Mouse (Mus musculus) hindbrain, embryonic 16.5 days (tissue): ENCODE data around the gene Pkd1. TPM values are rescaled to one million over a fixed set of nuclear protein-coding genes. Genes with fewer than 3 reads are reported as not detected.

Experiments
- ATAC-seq: fragments of 200-750 bp; cut with Nextera tagmentation; 2 replicates; pipeline ENCODE4 v1.8.0; 2017; ENCODE audit warnings: moderate TSS enrichment, moderate library complexity
- H3K27ac ChIP-seq: fragments of 300-500 bp; sonication (generic); 2 replicates; pipeline ENCODE4 v1.5.1; 2014; ENCODE audit warnings: low read depth, mild to moderate bottlenecking, control low read depth, low read length, moderate library complexity
- H3K27me3 ChIP-seq: fragments of 300-500 bp; sonication (generic); replicated peaks from 2 replicates; pipeline ENCODE4 v1.6.1; 2014; ENCODE audit warnings: low read length; ENCODE audit not compliant: control insufficient read depth, insufficient read depth
- H3K36me3 ChIP-seq: fragments of 300-500 bp; sonication (generic); 2 replicates; pipeline ENCODE4 v1.6.1; 2014; ENCODE audit warnings: mild to moderate bottlenecking, low read length, moderate library complexity, mixed read lengths; ENCODE audit not compliant: control insufficient read depth, insufficient read depth
- H3K4me1 ChIP-seq: fragments of 300-500 bp; sonication (generic); 2 replicates; pipeline ENCODE4 v1.6.1; 2014; ENCODE audit warnings: low read depth, low read length; ENCODE audit not compliant: control insufficient read depth, insufficient read depth
- H3K4me2 ChIP-seq: fragments of 300-500 bp; sonication (generic); 2 replicates; pipeline ENCODE4 v1.6.1; 2014; ENCODE audit warnings: mild to moderate bottlenecking, low read length, control low read depth, moderate library complexity
- H3K4me3 ChIP-seq: fragments of 300-500 bp; sonication (generic); 2 replicates; pipeline ENCODE4 v1.5.1; 2014; ENCODE audit warnings: mild to moderate bottlenecking, low read length, control low read depth, moderate library complexity
- H3K9ac ChIP-seq: fragments of 300-500 bp; sonication (generic); 2 replicates; pipeline ENCODE4 v1.6.1; 2014; ENCODE audit warnings: low read depth, mild to moderate bottlenecking, control low read depth, low read length, moderate library complexity
- H3K9me3 ChIP-seq: fragments of 300-500 bp; sonication (generic); 2 replicates; pipeline ENCODE4 v1.6.1; 2014; ENCODE audit warnings: mild to moderate bottlenecking, low read length, moderate library complexity; ENCODE audit not compliant: control insufficient read depth
- WGBS: fragments of 180-500 bp; shearing (Covaris S2); extraction: QIAGEN DNeasy Blood & Tissue Kit; methylation state at CpG from one replicate; pipeline ENCODE4 v1.1.7; 2014; 5-methylcytosine and 5-hydroxymethylcytosine counted together
- polyA plus RNA-seq: library from polyadenylated mRNA; unstranded; fragments of >200 nt; fragmentation: Nextera tagmentation; extraction: Ambion mirVana; gene quantifications from 2 replicates; pipeline ENCODE4 v1.2.1, GENCODE M21; 2015

The Pkd1 gene
- polyA plus RNA-seq, 1 experiment from 2014 or later, result 26.8 TPM

- 89% methylated on average over 4 of the region's 4 CpGs for WGBS
- Histone ChIP-seq H3K9ac (no peak overlapping the region), H3K4me3 (no peak overlapping the region), H3K9me3 (no peaks in the 10 kb centered on the region), H3K36me3 (peaks cover 48% of the 10 kb centered on the region), H3K4me2 (no peak overlapping the region), H3K27ac (no peak overlapping the region), H3K27me3 (no peaks in the 10 kb centered on the region), H3K4me1 (no peaks in the 10 kb centered on the region)
- no peak for ATAC-seq
These were observed 20.2 kb downstream of the Pkd1 start for GRCm38 (mm10) chr17:24569837-24570236.

DNA sequence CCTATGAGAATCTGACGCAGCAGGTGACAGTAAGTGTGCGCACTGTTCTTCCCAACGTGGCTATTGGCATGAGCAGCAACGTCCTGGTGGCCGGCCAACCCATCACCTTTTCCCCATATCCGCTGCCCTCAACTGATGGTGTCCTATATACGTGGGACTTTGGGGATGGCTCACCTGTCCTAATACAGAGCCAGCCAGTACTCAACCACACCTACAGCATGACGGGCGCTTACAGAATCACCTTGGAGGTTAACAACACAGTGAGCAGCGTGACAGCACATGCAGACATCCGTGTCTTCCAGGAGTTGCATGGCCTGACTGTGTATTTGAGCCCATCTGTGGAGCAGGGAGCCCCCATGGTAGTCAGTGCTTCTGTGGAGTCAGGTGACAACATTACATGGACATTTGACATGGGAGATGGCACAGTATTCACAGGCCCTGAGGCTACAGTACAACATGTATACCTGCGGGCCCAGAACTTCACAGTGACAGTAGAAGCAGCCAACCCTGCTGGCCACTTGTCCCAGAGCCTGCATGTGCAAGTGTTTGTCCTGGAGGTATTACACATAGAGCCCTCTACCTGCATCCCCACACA, 23.1 kb downstream of the Pkd1 start:
- H3K27ac ChIP-seq, result no peak overlapping the region
- H3K9ac ChIP-seq, result no peak overlapping the region
- no peak overlapping the region for H3K4me2 ChIP-seq
- peaks cover 56% of the 10 kb centered on the region for H3K36me3 ChIP-seq
- ATAC-seq, result no peak
- no peaks in the 10 kb centered on the region for H3K27me3 ChIP-seq
- H3K4me3 ChIP-seq, result no peak overlapping the region
- 96% methylated on average over 12 of the region's 12 CpGs for WGBS
- H3K4me1 ChIP-seq, result no peaks in the 10 kb centered on the region
- no peaks in the 10 kb centered on the region for H3K9me3 ChIP-seq

- WGBS, result 93% methylated on average over 9 of the region's 9 CpGs
- H3K27ac ChIP-seq, result no peak overlapping the region
These were observed 24.2 kb downstream of the Pkd1 start for GRCm38 (mm10) chr17:24573811-24574210.

GRCm38 (mm10) chr17:24579532-24579931, 29.9 kb downstream of the Pkd1 start:
- no peaks in the 10 kb centered on the region for H3K4me1 ChIP-seq
- ATAC-seq, result no peak
- no peak overlapping the region for H3K9ac ChIP-seq
- no peaks in the 10 kb centered on the region for H3K9me3 ChIP-seq
- 89% methylated on average over 3 of the region's 3 CpGs for WGBS
- peaks cover 58% of the 10 kb centered on the region for H3K36me3 ChIP-seq
- no peak overlapping the region for H3K4me2 ChIP-seq
- H3K4me3 ChIP-seq, result no peak overlapping the region
- no peak overlapping the region for H3K27ac ChIP-seq
- no peaks in the 10 kb centered on the region for H3K27me3 ChIP-seq

More at GRCm38 (mm10) chr17:24573811-24574210, 24.2 kb downstream of the Pkd1 start:
- Histone ChIP-seq H3K36me3 (peaks cover 60% of the 10 kb centered on the region), H3K9ac (no peak overlapping the region), H3K9me3 (no peaks in the 10 kb centered on the region), H3K4me1 (no peaks in the 10 kb centered on the region), H3K4me3 (no peak overlapping the region), H3K4me2 (no peak overlapping the region), H3K27me3 (no peaks in the 10 kb centered on the region)
- no peak for ATAC-seq

DNA sequence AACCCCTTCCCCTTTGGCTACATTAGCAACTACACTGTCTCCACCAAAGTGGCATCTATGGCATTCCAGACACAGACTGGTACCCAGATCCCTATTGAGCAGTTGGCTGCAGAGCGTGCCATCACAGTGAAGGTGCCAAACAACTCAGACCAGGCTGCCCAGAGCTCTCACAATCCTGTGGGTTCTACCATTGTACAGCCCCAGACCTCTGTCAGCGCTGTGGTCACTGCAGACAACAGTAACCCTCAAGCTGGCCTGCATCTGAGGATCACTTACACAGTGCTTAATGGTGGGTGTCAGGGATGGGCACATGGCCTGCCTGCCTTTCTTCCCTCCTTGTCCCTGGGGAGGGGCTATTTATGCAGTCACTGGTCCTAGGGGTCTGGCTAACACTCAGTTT, 30.7 kb downstream of the Pkd1 start:
- WGBS, result 100% methylated on average over 2 of the region's 2 CpGs
- H3K27ac ChIP-seq, result no peak overlapping the region
- H3K9ac ChIP-seq, result no peak overlapping the region
- H3K27me3 ChIP-seq, result no peaks in the 10 kb centered on the region
- ATAC-seq, result no peak
- H3K4me3 ChIP-seq, result no peak overlapping the region
- no peaks in the 10 kb centered on the region for H3K4me1 ChIP-seq
- peaks cover 57% of the 10 kb centered on the region for H3K36me3 ChIP-seq
- no peaks in the 10 kb centered on the region for H3K9me3 ChIP-seq
- no peak overlapping the region for H3K4me2 ChIP-seq

GRCm38 (mm10) chr17:24583599-24584460, 34.2 kb downstream of the Pkd1 start:
- H3K9ac ChIP-seq, result no peak overlapping the region; the same call in 1 of the 2 replicates
- ATAC-seq, result no peak
- H3K36me3 ChIP-seq, result peaks cover 63% of the 10 kb centered on the region
- no peaks in the 10 kb centered on the region for H3K9me3 ChIP-seq
- no peak overlapping the region for H3K4me2 ChIP-seq
- no peak overlapping the region for H3K4me3 ChIP-seq
- H3K27me3 ChIP-seq, result no peaks in the 10 kb centered on the region
- H3K27ac ChIP-seq, result no peak overlapping the region
- 73% methylated on average over 5 of the region's 5 CpGs for WGBS
- H3K4me1 ChIP-seq, result no peaks in the 10 kb centered on the region

DNA sequence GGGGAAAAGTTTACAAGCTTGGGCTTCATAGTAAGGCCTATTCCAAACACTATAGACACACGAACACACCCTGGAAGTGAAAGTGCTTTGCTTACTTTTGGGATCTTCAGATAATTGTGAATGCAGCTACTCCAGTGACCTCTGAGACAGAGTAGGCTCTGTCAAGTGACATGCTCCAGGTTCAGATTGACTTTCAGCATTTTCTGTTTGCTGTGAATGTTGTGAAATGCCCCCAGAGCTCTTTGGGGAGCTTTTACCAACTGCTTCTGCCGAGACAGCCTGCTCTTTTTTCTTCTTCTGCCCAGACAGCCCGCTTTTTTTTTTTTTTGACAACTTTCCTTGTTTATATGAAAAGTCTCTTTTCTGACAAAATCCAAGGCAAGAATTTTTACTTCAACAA, 34.9 kb downstream of the Pkd1 start:
- no peaks in the 10 kb centered on the region for H3K9me3 ChIP-seq
- H3K4me1 ChIP-seq, result no peaks in the 10 kb centered on the region
- 89% methylated on average over 3 of the region's 3 CpGs for WGBS
- no peak overlapping the region for H3K4me2 ChIP-seq
- ATAC-seq, result no peak
- H3K27me3 ChIP-seq, result no peaks in the 10 kb centered on the region
- peaks cover 65% of the 10 kb centered on the region for H3K36me3 ChIP-seq
- no peak overlapping the region for H3K27ac ChIP-seq
- H3K9ac ChIP-seq, result no peak overlapping the region
- no peak overlapping the region for H3K4me3 ChIP-seq

DNA sequence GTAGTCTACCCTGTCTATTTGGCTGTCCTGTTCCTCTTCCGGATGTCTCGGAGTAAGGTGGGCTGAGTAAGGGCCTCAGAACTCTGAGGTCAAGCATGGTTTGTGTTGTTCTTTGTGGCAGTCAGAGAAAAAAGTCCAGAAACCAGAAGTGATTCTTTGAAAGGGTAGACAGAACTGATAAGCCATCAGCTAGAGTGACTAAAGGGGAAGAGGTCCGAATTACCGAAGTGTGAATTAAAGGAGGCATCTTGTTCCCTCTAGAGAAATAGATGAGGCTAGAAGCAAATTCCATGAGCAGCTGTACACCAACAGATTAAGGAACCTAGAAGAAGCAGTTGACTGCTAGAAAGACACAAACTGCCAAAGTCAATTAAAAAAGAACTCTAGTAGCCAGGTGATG, 36.9 kb downstream of the Pkd1 start:
- 95% methylated on average over 4 of the region's 4 CpGs for WGBS
- Histone ChIP-seq H3K27me3 (no peaks in the 10 kb centered on the region), H3K9me3 (no peaks in the 10 kb centered on the region), H3K4me3 (no peak overlapping the region), H3K9ac (no peak overlapping the region), H3K4me2 (no peak overlapping the region), H3K36me3 (peaks cover 60% of the 10 kb centered on the region), H3K27ac (no peak overlapping the region), H3K4me1 (no peaks in the 10 kb centered on the region)
- no peak for ATAC-seq

DNA sequence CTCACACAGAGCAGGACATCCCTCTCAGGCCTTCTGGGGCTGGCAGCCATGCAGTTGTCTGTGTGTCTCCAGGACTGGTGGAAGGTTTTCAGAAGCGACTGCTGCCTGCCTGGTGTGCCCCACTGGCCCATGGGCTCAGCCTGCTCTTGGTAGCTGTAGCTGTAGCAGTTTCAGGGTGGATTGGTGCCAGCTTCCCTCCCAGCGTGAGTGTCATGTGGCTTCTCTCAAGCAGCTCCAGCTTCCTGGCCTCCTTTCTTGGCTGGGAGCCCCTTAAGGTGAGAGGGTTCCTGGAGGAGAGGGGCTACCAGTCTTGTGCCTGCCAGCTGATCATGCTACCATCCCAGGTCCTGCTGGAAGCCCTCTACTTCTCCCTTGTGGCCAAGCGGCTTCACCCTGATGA, 41.3 kb downstream of the Pkd1 start:
- H3K4me2 ChIP-seq, result no peak overlapping the region
- peaks cover 67% of the 10 kb centered on the region for H3K36me3 ChIP-seq
- ATAC-seq, result no peak
- no peaks in the 10 kb centered on the region for H3K27me3 ChIP-seq
- no peaks in the 10 kb centered on the region for H3K4me1 ChIP-seq
- 86% methylated on average over 3 of the region's 3 CpGs for WGBS
- H3K4me3 ChIP-seq, result no peak overlapping the region
- H3K9me3 ChIP-seq, result no peaks in the 10 kb centered on the region
- no peak overlapping the region for H3K27ac ChIP-seq
- H3K9ac ChIP-seq, result no peak overlapping the region
